In the genomic region with DNA sequence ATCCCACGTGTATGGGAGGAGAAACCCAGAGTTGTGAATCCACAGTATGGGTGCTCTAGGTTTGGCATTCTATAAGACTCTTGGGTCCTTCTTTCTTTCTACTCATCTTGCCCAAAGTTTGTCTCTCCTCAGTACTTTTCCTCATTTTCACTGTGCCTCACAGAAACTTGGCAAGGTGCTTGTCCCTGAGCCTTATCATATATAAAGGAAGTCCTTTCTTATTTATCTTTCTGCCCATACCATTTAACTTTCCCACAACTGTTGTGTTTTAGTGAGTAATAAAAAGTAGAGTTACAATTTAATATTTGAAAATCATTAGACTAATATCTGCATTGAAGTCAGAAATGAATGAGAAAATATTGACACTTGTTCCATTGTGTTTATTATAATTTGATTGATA, we compare ENCODE assay signal across 23 mouse cellular contexts.
A peak's percentile ranks its signal among the peaks of the same experiment; 100 is the strongest.
DNase-seq lines count a peak whose midpoint lies in the region; ATAC-seq and TF ChIP-seq lines count a peak whose summit lies in the region.
"Had no signal": no experiment of that assay in that cellular context is flagged by ENCODE, and none has a peak within 500 bp of the region (broad histone marks: within the 10 kb centered on the region; RNA-seq: fewer than 3 reads in every experiment).

No protein-coding gene starts in this region.

- peak overlapping the region; percentile 39 for H3K9ac ChIP-seq in MEL (ENCODE audit: control insufficient read depth, low read depth, low read length, poor library complexity, severe bottlenecking)
- no peak overlapping the region for H3K9ac ChIP-seq in hindbrain, embryonic 16.5 days (ENCODE audit: low read depth, low read length)

- no peak overlapping the region for H3K4me3 ChIP-seq in MEL (ENCODE audit: control insufficient read depth in 1 of 2, insufficient read depth in 1 of 2, low read depth in 2 of 2, low read length in 2 of 2)
- no peak overlapping the region for H3K4me3 ChIP-seq in embryonic fibroblast, embryonic 13.5 days (ENCODE audit: insufficient read depth, low read length)
- H3K4me3 ChIP-seq in hindbrain, embryonic 16.5 days (ENCODE audit: low read length), result no peak overlapping the region

- peak; percentile 98 for TF ChIP-seq EP300 in MEL (IDR thresholded peaks at IDR 0.05; ENCODE audit: low read depth in 1 of 2, low read length in 2 of 2)

- WGBS in hindbrain, embryonic 16.5 days, result 33% methylated on average over 1 of the region's 1 CpGs

- TF ChIP-seq CTCF in MEL (IDR thresholded peaks at IDR 0.05 in 2 of 3, conservative IDR thresholded peaks at IDR 0.05 in 1 of 3; ENCODE audit: control insufficient read depth in 1 of 3, insufficient read depth in 1 of 3, low read depth in 2 of 3, low read length in 3 of 3, poor library complexity in 1 of 3, severe bottlenecking in 1 of 3), result no peak
- no peak for TF ChIP-seq CTCF in embryonic fibroblast, embryonic 13.5 days (IDR thresholded peaks at IDR 0.05; ENCODE audit: borderline replicate concordance, insufficient read depth, low read length)

- H3K79me2 ChIP-seq in MEL (ENCODE audit: control insufficient read depth, insufficient read depth, low read length, poor library complexity), result no peaks in the 10 kb centered on the region

- H3K27me3 ChIP-seq in MEL (ENCODE audit: control insufficient read depth in 1 of 2, insufficient read depth in 2 of 2, low read length in 2 of 2), result no peaks in the 10 kb centered on the region
- no peaks in the 10 kb centered on the region for H3K27me3 ChIP-seq in hindbrain, embryonic 16.5 days (replicated peaks; ENCODE audit: control insufficient read depth, insufficient read depth, low read length)
- H3K27me3 ChIP-seq: CH12.LX, Patski had no signal

- peaks cover 39 to 44% of the 10 kb centered on the region in 2 experiments for H3K4me1 ChIP-seq in MEL (ENCODE audit: control insufficient read depth in 1 of 2, insufficient read depth in 2 of 2, low read length in 2 of 2)
- no peaks in the 10 kb centered on the region for H3K4me1 ChIP-seq in embryonic fibroblast, embryonic 13.5 days (ENCODE audit: control insufficient read depth, insufficient read depth, low read length)
- no peaks in the 10 kb centered on the region for H3K4me1 ChIP-seq in hindbrain, embryonic 16.5 days (ENCODE audit: control insufficient read depth, insufficient read depth, low read depth, low read length)

- TF ChIP-seq RAD21 in MEL (IDR thresholded peaks at IDR 0.05; ENCODE audit: low read depth, low read length), result no peak

- H3K27ac ChIP-seq in MEL (ENCODE audit: control insufficient read depth, low read depth, low read length), result peak overlapping the region; percentile 97
- peak overlapping the region; percentile 11; the same call in 1 of the 2 replicates for H3K27ac ChIP-seq in embryonic fibroblast, embryonic 13.5 days (ENCODE audit: insufficient read depth, low read length)
- H3K27ac ChIP-seq in hindbrain, embryonic 16.5 days (ENCODE audit: low read depth, low read length), result no peak overlapping the region

- TF ChIP-seq POLR2A in MEL (IDR thresholded peaks at IDR 0.05; ENCODE audit: control insufficient read depth in 1 of 2, insufficient read depth in 1 of 2, low read depth in 1 of 2, low read length in 2 of 2, poor library complexity in 1 of 2), result no peak
- no peak for TF ChIP-seq POLR2A in embryonic fibroblast, embryonic 13.5 days (IDR thresholded peaks at IDR 0.05; ENCODE audit: low read depth, low read length)

- no peak for ATAC-seq in hindbrain, embryonic 16.5 days
- ATAC-seq: activated CD4-positive, CD25-positive, alpha-beta regulatory T cell, adult 4 months; CD4-positive, CD25-positive, alpha-beta regulatory T cell, adult 4 months; Patski had no signal

- H3K4me2 ChIP-seq in hindbrain, embryonic 16.5 days (ENCODE audit: low read length), result no peak overlapping the region

- no peaks in the 10 kb centered on the region for H3K9me3 ChIP-seq in MEL (replicated peaks; ENCODE audit: insufficient read depth, low read length)
- no peaks in the 10 kb centered on the region for H3K9me3 ChIP-seq in hindbrain, embryonic 16.5 days (ENCODE audit: control insufficient read depth, low read length)
- H3K9me3 ChIP-seq: G1E had no signal

- peaks cover 0 to 64% of the 10 kb centered on the region in 2 experiments; a peak in 2 of 4 replicates for H3K36me3 ChIP-seq in MEL (ENCODE audit: control insufficient read depth in 1 of 2, insufficient read depth in 2 of 2, low read length in 2 of 2)
- H3K36me3 ChIP-seq in hindbrain, embryonic 16.5 days (ENCODE audit: control insufficient read depth, insufficient read depth, low read length), result no peaks in the 10 kb centered on the region
- H3K36me3 ChIP-seq: G1E had no signal

- peak; percentile 78 for DNase-seq in MEL (ENCODE audit: low read depth, low spot score)
- peak; percentile 45 for DNase-seq in MEL-GATA-1-ER (ENCODE audit: extremely low read depth, low read depth)
- DNase-seq in retina, postnatal 1 day, result no peak
- DNase-seq in spleen, adult 12 weeks (ENCODE audit: low spot score), result no peak
- DNase-seq: adrenal gland, adult 2 months; adrenal gland, adult 8-10 months; adrenal gland, postnatal 10 days; adrenal gland, postnatal 14 days; adrenal gland, postnatal 25 days; adrenal gland, postnatal 36 days; B cell, adult 2 months; cerebellum, adult 11 months; cerebellum, adult 11-12 months; cerebellum, adult 18-20 months; cerebellum, adult 2 months; cerebellum, adult 8-10 months had no signal

TF ChIP-seq in MEL, 35 proteins besides CTCF, POLR2A, EP300 and RAD21:
- TF ChIP-seq MAZ (IDR thresholded peaks at IDR 0.05; ENCODE audit: low read depth, low read length) (no peak), MXI1 (IDR thresholded peaks at IDR 0.05; ENCODE audit: low read depth, low read length) (no peak), TBP (IDR thresholded peaks at IDR 0.05; ENCODE audit: low read depth, low read length) (0 out of 2 replicates have a peak, but pooled peaks have one; percentile 19), MAFK (IDR thresholded peaks at IDR 0.05; ENCODE audit: borderline replicate concordance, low read depth, low read length) (no peak), KAT2A (conservative IDR thresholded peaks at IDR 0.05; ENCODE audit: low read depth, low read length) (no peak), POLR2AphosphoS2 (IDR thresholded peaks at IDR 0.05; ENCODE audit: low read length) (no peak), GATA1 (IDR thresholded peaks at IDR 0.05; ENCODE audit: low read depth, low read length) (peak; percentile 95), ELF1 (IDR thresholded peaks at IDR 0.05; ENCODE audit: low read depth, low read length) (no peak), GABPA (IDR thresholded peaks at IDR 0.05; ENCODE audit: low read depth, low read length) (no peak), USF1 (IDR thresholded peaks at IDR 0.05; ENCODE audit: low read depth, low read length) (no peak), CHD1 (IDR thresholded peaks at IDR 0.05; ENCODE audit: low read depth, low read length) (no peak), CHD2 (IDR thresholded peaks at IDR 0.05; ENCODE audit: low read length) (no peak), RCOR1 (IDR thresholded peaks at IDR 0.05; ENCODE audit: low read depth, low read length) (peak; percentile 78), MYC (IDR thresholded peaks at IDR 0.05; ENCODE audit: low read depth, low read length) (peak; percentile 75), MYB (IDR thresholded peaks at IDR 0.05; ENCODE audit: low read depth, low read length) (0 out of 2 replicates have a peak, but pooled peaks have one; percentile 33), SIN3A (IDR thresholded peaks at IDR 0.05; ENCODE audit: low read length) (peak; percentile 87), ETS1 (IDR thresholded peaks at IDR 0.05; ENCODE audit: low read depth, low read length) (peak; percentile 91), MEF2A (IDR thresholded peaks at IDR 0.05; ENCODE audit: extremely low read depth, insufficient replicate concordance, low read depth, low read length, poor library complexity, severe bottlenecking) (no peak), POLR2AphosphoS5 (IDR thresholded peaks at IDR 0.05; ENCODE audit: borderline replicate concordance, low read depth, low read length) (no peak), TCF12 (IDR thresholded peaks at IDR 0.05; ENCODE audit: low read depth, low read length) (peak; percentile 94), ZNF384 (IDR thresholded peaks at IDR 0.05; ENCODE audit: low read depth, low read length) (peak; percentile 63), UBTF (IDR thresholded peaks at IDR 0.05; ENCODE audit: borderline replicate concordance, insufficient read depth, low read depth, low read length) (no peak), HCFC1 (IDR thresholded peaks at IDR 0.05; ENCODE audit: low read depth, low read length) (0 out of 2 replicates have a peak, but pooled peaks have one; percentile 11), BHLHE40 (IDR thresholded peaks at IDR 0.05; ENCODE audit: borderline replicate concordance, low read depth, low read length) (no peak), ZC3H11A (IDR thresholded peaks at IDR 0.05; ENCODE audit: low read depth, low read length) (no peak), NELFE (IDR thresholded peaks at IDR 0.05; ENCODE audit: low read depth, low read length) (no peak), MAX (IDR thresholded peaks at IDR 0.05; ENCODE audit: low read length) (no peak), SMC3 (IDR thresholded peaks at IDR 0.05; ENCODE audit: low read depth, low read length) (no peak), ZKSCAN1 (IDR thresholded peaks at IDR 0.05; ENCODE audit: low read depth, low read length) (no peak), E2F4 (IDR thresholded peaks at IDR 0.05; ENCODE audit: borderline replicate concordance, low read depth, low read length) (no peak), TAL1 (IDR thresholded peaks at IDR 0.05; ENCODE audit: low read length) (peak; percentile 29; the same call in 1 of the 2 replicates), NRF1 (IDR thresholded peaks at IDR 0.05; ENCODE audit: insufficient read depth, low read depth, low read length, poor library complexity, severe bottlenecking) (no peak), USF2 (IDR thresholded peaks at IDR 0.05; ENCODE audit: borderline replicate concordance in 1 of 2, insufficient read depth in 1 of 2, low read depth in 1 of 2, low read length in 2 of 2) (no peak), ZMIZ1 (IDR thresholded peaks at IDR 0.05; ENCODE audit: low read depth, low read length) (no peak), JUND (IDR thresholded peaks at IDR 0.05; ENCODE audit: low read depth, low read length) (peak; percentile 71; the same call in 1 of the 2 replicates)

Comparison
In these comparisons a context has a peak if more than half of its experiments do, and no peak if none do; other contexts are left out.
1. DNase-seq: peak in MEL (single experiment) and MEL-GATA-1-ER (single experiment); none in retina, postnatal 1 day (single experiment) and spleen, adult 12 weeks (single experiment).